Mouse (Mus musculus): Measurements from ENCODE around the gene Nlrc5.

Gene Nlrc5

DNA sequence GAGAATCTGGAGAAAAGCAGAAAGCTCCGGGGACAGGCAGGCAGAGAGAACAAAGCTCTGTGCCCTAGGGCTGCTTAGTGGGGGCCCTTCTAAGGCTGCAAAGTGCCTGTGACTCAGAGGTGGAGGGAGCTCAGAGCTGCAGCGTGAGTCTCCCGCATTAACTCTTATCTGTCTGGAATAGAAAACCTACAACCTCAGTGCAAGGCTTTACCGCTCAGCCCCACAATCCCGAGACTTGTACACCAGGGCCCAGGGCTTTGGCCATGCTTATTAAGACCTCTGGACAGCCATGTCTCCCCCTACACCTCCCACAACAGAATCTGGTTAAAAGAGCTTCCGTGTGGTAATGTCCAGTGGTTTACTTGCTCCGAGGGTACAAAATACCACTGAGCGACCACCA, 97.8 kb downstream of the Nlrc5 start:
- DNase-seq, result no peak

DNA sequence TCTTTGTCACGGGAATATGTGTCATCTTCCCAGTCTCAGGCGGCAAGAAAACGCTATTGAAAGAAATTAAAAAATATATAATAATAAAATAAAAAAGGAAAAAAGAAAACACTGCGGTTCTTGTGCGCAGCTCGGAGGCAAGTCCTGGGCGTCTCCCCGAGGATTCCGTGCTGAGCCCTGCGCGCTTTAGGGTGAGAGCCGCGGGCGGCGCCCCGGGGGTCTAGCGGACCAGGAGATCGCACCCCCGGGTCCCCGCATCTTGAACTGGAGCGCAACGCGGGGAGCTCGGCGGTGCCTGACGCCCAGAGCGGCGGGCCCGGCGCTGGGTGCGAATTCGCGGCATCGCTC, 98.3 kb downstream of the Nlrc5 start:
- no peak for DNase-seq

DNA sequence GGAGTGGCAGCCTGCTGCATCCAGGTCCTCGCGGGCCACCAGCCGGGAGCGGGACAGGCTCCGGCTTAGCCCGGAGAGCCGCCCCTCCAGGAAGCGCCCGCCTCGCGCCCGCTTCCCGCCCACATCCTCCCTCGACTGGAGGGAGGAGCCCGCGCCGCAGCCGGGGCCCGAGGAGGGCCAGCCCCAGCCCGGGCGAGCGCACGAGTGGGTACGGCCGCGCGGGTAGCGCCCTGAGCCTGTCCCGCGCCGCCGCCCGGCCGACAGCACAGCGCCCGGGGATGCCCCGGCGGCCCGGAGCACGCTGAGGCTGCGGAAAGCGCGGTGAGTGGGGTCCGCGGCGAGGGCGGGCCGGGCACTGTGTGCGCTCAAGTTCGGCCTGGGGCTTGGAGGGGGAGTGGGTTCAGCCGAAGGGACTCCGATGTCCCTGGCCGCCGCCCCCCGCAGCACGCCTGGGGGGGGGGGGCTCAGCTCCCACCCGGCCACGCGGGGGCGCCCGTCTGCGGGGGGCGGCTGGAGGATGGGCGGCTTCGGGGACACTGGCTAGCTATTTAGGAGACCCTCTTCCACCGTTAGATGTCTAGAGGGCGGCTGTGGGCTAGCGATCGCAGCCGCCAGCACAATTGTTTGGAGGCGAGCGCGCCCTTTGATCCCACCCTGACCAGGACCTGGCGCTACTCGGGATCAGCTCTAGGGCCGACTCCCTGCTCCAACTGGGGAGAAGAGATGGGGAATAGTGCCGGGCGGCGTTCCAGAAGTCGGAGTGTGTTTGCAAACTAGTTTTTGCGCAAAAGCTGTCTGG, 98.9 kb downstream of the Nlrc5 start, which contains the start of gene Cpne2:
Cpne2 (plus strand) TSS at position 118 of the 799 bp plus-strand sequence.
- peak; percentile 68 to 84 for DNase-seq

GRCm38 (mm10) chr8:94534612-94535011, 100.5 kb downstream of the Nlrc5 start:
- DNase-seq, result peak; percentile 70 to 78

DNA sequence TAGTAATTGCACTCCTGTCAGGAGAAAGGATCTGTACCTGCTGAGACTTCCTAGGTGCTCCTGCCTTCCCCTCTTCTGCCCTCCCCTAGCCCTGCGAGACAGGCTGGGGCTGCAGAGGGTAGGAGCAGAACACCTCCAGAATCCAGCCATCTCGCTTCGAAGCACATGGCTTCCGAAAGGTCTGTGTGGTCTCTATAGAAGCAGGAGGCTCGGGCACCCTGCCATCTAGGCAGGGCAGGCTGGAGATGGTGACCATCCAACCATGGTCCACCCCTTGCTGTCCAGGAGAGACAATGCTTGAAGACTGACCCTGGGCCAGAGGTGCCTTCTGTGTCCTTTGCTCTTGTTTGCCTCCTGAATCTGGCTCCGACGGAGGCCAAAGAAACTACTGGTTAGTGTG, 101.5 kb downstream of the Nlrc5 start:
- DNase-seq, result peak; percentile 41 to 56

DNA sequence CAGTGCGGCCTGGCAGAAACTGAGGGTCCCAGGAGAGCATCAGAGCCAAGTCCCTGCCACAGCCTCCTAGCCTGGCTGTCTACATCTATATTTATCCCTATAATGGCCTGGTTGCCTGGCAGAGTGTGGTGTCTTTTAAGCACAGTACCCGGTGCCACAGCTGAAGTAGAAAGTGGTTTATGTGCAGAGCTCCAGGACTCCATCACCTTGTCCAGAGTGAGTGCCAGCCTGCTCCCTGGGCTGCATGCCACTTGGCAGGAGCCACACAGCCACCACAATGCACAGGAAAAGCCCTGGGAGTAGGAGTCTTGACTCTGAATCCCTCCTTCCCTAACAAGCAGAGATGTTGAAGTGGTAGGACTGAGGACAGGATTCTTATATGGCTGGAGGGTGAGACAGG, 103.3 kb downstream of the Nlrc5 start:
- no peak for DNase-seq

- no peak for DNase-seq
Observed at GRCm38 (mm10) chr8:94540025-94540424, 105.9 kb downstream of the Nlrc5 start.

GRCm38 (mm10) chr8:94540889-94541795, 107.0 kb downstream of the Nlrc5 start:
- DNase-seq, result no peak

DNA sequence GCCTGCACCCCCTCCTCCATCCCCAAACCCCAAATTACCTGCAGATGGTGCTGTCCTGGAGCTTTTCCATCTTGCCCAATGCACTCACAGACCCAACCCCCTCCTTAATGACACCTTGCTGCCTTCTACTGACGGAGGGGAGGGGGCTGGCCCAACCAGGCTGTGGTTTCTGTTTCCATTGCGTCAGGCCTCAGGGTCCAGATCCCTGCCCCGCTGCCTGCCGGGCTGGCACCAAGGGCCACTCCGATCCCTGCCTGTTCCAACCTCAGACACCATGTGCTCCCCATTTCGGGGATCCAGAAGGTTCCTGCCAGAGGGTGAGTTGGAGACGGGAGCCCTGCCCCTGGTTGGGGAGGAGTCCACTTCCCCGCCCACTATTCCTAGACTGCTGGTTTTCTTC, 109.8 kb downstream of the Nlrc5 start:
- no peak for DNase-seq

DNA sequence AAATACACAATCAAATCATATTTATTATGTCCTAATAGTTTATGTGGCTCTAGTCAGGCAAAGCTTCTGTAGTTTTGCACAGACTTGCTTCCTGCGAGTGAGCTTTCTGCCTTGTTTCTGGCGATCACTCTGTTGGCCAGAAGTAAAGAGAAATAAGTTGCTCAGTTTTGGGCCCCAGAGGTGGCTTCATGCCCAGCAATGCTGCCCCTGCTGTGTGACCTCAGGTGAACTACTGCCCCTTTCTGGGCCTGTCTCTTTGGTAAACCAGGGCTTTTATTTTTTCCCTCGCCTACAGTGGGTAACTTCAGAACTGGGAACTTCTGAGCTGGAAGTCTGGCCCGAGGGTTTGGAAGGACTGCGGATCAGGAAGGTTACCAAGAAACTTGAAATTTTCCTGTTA, 114.9 kb downstream of the Nlrc5 start:
- DNase-seq, result no peak

GRCm38 (mm10) chr8:94549482-94549881, 115.3 kb downstream of the Nlrc5 start:
- no peak for DNase-seq

- peak in 1 of 2 experiments; percentile 16 for DNase-seq
Observed at GRCm38 (mm10) chr8:94549998-94550397, 115.8 kb downstream of the Nlrc5 start.

DNA sequence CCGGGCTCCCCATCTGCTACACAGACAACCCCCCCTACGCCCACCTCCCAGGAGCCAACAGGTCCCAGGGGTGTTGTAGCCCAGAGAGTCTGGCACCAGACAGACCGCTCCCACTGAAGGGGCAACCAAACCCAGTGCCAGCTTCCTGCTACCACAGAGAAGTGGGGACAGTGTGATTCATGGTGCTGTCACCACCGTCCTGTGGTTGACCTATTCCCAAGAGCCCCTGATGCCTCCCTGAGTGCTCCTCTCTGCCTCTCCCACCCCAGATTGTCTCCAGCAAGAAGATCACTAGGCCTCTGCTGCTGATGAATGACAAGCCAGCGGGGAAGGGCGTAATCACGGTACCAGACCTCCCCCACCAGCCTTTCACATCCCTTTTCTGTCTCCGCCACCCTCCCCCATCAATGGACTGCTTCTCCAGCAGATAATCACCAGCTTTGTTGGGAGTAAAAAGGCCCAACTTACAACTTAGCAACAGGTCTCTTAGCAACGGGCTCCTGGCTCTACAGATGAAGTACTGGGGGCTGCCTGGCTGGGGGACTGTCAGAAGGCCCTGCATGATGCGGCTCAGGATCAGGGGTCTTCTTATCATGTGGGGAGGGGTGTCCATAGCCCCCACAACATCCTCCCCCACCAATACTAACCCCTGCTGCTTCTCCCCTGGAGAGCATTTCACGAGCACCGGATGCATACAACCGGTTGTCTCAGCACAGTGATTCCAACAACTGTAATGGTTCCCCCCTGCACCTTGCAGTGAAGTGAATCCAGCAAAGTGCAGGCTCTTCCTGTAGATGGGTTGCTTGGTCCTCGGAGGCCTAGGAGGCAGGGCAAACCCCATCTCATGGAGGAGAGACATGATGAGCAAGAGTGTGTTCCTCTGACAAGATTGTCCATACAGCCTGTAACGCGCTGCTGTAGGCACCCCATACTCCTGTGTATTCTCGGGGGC, 117.6 kb downstream of the Nlrc5 start:
- no peak for DNase-seq

DNA sequence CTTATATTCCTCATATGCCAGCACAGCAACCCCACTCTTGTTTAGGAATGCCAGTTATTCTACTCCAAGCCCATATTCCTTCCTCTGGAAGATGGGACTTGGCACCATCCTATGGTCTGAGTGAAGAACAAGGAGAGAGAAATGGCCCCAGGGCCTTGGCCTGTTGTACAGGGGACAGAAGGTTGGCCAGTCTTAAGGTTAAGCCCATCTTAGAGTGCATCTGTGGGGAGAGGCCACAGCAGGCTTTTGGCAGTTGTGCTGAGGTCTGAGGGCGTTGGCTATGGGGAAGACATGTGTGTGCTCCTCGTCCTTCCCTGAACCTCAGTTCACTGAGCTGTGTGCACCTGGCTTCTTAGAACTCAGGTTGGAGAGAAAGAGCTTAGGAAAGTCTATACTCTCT, 118.5 kb downstream of the Nlrc5 start:
- no peak for DNase-seq

DNA sequence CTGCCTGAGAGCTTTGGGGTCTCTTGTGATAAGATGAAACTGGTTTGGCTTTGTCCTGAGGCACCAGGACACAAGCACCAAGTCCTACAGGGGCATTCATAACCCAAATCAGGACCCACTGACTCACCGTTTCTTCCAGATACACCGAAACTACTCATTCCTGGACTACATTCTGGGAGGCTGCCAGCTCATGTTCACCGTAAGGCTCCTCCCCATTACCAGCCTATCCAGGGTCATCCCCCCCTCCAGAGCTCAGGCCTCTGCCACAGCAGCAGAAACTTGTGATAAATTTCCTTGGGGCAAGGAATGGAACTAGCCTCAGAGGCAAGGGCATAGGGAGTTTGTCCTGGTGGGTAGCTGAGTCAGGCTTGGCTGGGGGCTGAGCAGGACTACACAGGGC, 123.1 kb downstream of the Nlrc5 start:
- DNase-seq, result no peak

- no peak for DNase-seq
Observed at GRCm38 (mm10) chr8:94561256-94561655, 127.1 kb downstream of the Nlrc5 start.

DNA sequence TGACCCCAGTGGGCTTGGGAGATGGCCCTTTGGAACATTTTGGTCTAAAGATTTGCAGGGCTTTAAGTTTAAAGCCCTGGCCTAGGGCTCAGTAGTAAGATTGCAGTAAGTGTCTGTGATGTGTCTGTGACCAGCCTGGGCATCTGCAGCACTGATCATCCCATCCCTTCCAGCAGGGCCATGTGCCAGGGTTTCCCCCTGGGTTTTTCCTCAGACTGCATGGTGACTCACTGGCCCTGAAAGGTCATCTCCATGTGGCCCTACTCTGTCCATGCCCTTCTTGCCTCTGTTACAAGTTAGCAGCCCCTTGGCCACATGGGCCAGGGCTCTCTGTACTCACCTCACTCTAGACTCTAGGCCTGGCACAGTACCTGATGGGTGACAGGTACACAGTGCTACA, 130.3 kb downstream of the Nlrc5 start:
- DNase-seq, result no peak

DNA sequence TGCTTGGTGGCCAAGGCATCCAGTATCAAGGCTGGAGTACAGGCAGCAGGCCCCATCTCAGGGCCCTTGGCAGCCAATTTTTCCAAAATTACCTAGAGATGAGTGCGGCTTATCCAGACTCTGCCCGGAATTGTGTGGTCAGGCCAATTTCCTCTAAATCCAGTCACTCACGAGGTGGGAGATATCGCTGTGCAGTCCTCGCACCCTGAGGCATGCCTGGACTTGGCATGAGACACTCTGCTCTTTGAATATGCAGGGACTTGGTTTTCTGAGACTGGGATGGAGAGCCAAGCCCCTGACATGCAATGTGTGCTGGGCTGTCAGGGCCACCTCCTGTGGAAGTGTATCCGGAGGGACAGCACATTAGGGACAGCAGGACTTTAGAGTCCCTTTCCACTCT, 131.9 kb downstream of the Nlrc5 start:
- DNase-seq, result no peak

DNA sequence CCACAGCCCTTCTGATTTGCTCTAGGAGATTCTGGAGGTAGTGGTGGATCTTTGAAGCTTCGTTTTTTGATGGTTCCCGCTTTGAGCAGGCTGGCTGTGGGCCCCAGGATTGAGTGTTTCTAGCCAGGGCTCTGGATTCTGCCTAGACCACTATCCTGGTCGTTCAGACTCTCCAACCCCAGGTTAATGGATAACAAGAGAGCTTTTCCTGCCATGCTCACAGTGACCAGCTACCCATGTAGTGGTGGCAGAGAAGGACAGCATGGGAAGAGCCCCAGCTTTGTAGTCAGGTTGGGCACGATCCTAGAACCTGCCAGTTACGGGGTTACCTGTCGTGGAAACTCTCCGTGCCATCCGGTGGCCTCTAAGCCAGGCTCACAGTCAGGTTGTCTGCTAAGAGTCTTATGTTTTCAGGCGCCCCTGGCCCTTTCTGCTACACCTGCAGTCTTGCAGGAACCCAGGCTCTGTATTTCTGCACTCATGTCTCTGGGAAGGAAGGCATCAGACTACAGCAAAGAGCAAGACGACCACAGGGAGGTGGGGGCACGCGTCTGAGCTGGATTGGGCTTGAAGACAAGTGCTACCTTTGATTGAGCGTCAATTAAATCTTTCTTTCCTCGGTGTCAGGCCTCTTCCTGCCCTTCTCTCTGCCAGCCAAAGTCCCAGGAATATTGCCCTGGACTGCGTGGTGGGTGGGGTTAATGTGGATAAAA, 132.4 kb downstream of the Nlrc5 start:
- peak in 1 of 2 experiments; percentile 14 for DNase-seq

DNA sequence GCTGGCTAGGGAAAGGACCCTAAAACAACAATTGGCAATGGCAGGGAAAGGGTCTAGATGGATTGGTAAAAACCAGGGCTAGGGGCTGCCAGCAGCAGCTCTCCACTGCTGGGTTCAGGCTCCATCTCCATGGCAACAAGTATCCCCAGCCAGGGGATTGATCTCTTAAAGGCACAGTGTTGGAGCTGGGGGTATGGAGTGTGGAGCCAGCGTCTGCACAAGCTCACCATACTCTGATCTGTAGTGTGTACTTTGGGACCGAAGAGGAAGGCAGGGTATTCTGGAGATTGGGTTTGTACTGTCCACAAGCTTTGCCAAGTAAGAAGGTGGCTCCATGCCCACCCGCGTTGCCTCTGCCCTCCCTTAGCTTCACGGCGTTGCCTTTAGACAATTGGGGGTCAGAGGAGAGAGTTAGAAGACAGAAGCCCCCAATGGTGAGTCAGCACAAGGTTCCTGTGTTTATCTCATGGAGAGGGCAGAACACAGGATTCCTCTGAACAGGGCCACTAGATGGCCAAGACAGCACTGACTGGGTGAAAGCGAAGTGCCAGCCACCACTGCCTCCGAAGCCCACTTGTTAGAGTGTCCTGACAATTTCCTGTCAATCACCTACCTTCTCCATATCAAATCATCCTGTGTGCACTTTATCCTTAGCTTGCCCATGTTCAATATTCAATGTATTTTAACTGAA, 133.1 kb downstream of the Nlrc5 start:
- no peak for DNase-seq

GRCm38 (mm10) chr8:94568098-94568497, 133.9 kb downstream of the Nlrc5 start:
- DNase-seq, result no peak

Measured in kidney, postnatal 25 days (tissue).